Comparison of ENCODE assay signal across 22 mouse cellular contexts in the genomic region with DNA sequence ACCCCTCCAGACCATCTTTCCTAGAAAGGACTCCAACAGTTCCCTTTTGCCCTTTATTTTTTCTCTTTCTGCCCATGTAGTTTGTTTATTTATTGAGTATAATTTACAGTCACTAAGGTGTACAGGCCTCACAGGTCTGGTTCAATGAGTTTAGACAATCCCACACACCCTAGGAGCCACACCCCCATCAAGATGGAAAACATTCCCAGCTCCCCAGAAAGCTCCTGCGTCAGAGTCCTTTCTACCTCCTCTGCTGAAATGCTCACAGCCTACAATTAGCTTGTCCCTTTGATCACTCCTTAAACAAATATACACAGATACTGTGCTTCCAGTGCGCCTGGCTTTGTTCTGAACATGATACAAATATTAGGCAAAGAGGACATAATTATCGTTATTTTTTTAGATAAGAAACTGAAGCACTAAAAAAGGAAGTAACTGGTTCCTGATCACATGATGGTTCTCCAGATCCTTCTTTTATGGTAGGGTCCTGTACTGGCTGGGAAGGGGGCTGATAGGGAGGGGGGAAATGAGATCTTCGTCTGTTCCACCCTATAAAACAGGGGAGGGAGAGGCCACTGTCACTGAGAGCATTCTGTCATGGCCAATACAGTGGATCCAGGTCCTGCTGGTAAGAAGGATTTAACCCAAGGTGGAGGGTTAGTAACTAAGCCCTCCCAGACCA. TPM values are rescaled to one million over a fixed set of nuclear protein-coding genes. Genes with fewer than 3 reads are reported as not detected.
A peak's percentile ranks its signal among the peaks of the same experiment; 100 is the strongest.
DNase-seq lines count a peak whose midpoint lies in the region; ATAC-seq and TF ChIP-seq lines count a peak whose summit lies in the region.
"Had no signal": no experiment of that assay in that cellular context is flagged by ENCODE, and none has a peak within 500 bp of the region (broad histone marks: within the 10 kb centered on the region; RNA-seq: fewer than 3 reads in every experiment).

No protein-coding gene starts in this region.

- H3K9ac ChIP-seq in kidney, embryonic 15.5 days, result no peak overlapping the region
- H3K9ac ChIP-seq in MEL (ENCODE audit: control insufficient read depth, low read depth, low read length, poor library complexity, severe bottlenecking), result peak overlapping the region; percentile 50
- H3K9ac ChIP-seq: embryonic facial prominence, embryonic 15.5 days; forebrain, embryonic 15.5 days; heart, embryonic 15.5 days; hindbrain, embryonic 14.5 days had no signal

- 24% methylated on average over 4 of the region's 4 CpGs for WGBS in kidney, embryonic 15.5 days
- WGBS in olfactory bulb, adult 2 months, result 26% methylated on average over 4 of the region's 4 CpGs

- no peak for DNase-seq in kidney, postnatal 14 days
- DNase-seq in MEL (ENCODE audit: low read depth, low spot score), result peak; percentile 54
- DNase-seq in natural killer cell, adult 2 months (ENCODE audit: low spot score in 2 of 2), result no peak
- no peak for DNase-seq in left cerebral cortex, postnatal 14 days (ENCODE audit: low spot score in 2 of 2)
- DNase-seq: adrenal gland, postnatal 14 days; cerebellum, adult 2 months; cerebellum, postnatal 10 days; gastrocnemius, postnatal 10 days; heart, adult 2 months; heart, postnatal 14 days had no signal

- intact Hi-C loops in left cerebral cortex, postnatal 14 days (cut with DNase I), result no loop called here

- no peaks in the 10 kb centered on the region for H3K36me3 ChIP-seq in kidney, embryonic 15.5 days
- H3K36me3 ChIP-seq in MEL (ENCODE audit: control insufficient read depth in 1 of 2, insufficient read depth in 2 of 2, low read length in 2 of 2), result peaks cover 0 to 41% of the 10 kb centered on the region in 2 experiments; a peak in 2 of 4 replicates
- H3K36me3 ChIP-seq: embryonic facial prominence, embryonic 15.5 days; forebrain, embryonic 10.5 days; forebrain, embryonic 15.5 days; heart, embryonic 15.5 days; hindbrain, embryonic 10.5 days had no signal

- no peak overlapping the region for H3K4me2 ChIP-seq in kidney, embryonic 15.5 days
- H3K4me2 ChIP-seq: embryonic facial prominence, embryonic 15.5 days; forebrain, embryonic 15.5 days; heart, embryonic 11.5 days; heart, embryonic 15.5 days; hindbrain, embryonic 14.5 days had no signal

- peaks cover 2% of the 10 kb centered on the region; the same call in 1 of the 2 replicates for H3K27me3 ChIP-seq in kidney, embryonic 15.5 days
- H3K27me3 ChIP-seq in MEL (ENCODE audit: control insufficient read depth in 1 of 2, insufficient read depth in 2 of 2, low read length in 2 of 2), result no peaks in the 10 kb centered on the region
- H3K27me3 ChIP-seq: CH12.LX; embryonic facial prominence, embryonic 15.5 days; forebrain, embryonic 15.5 days; heart, embryonic 15.5 days had no signal

- TF ChIP-seq RAD21 in MEL (IDR thresholded peaks at IDR 0.05; ENCODE audit: low read depth, low read length), result no peak

- TF ChIP-seq CTCF in MEL (IDR thresholded peaks at IDR 0.05 in 2 of 3, conservative IDR thresholded peaks at IDR 0.05 in 1 of 3; ENCODE audit: control insufficient read depth in 1 of 3, insufficient read depth in 1 of 3, low read depth in 2 of 3, low read length in 3 of 3, poor library complexity in 1 of 3, severe bottlenecking in 1 of 3), result no peak
- TF ChIP-seq CTCF in olfactory bulb, adult 2 months (IDR thresholded peaks at IDR 0.05; ENCODE audit: insufficient read depth, low read depth, low read length), result no peak

- H3K79me2 ChIP-seq in MEL (ENCODE audit: control insufficient read depth, insufficient read depth, low read length, poor library complexity), result no peaks in the 10 kb centered on the region

- H3K9me3 ChIP-seq in kidney, embryonic 15.5 days (replicated peaks), result no peaks in the 10 kb centered on the region
- H3K9me3 ChIP-seq in MEL (replicated peaks; ENCODE audit: insufficient read depth, low read length), result no peaks in the 10 kb centered on the region
- H3K9me3 ChIP-seq: embryonic facial prominence, embryonic 15.5 days; forebrain, embryonic 10.5 days; forebrain, embryonic 15.5 days; heart, embryonic 15.5 days; hindbrain, embryonic 10.5 days had no signal

- no peak overlapping the region for H3K4me3 ChIP-seq in kidney, embryonic 15.5 days (replicated peaks)
- peak overlapping the region in 1 of 2 experiments; percentile 56; a peak in 3 of 4 replicates for H3K4me3 ChIP-seq in MEL (ENCODE audit: control insufficient read depth in 1 of 2, insufficient read depth in 1 of 2, low read depth in 2 of 2, low read length in 2 of 2)
- no peak overlapping the region for H3K4me3 ChIP-seq in olfactory bulb, adult 2 months (ENCODE audit: insufficient read depth, low read depth, low read length)
- H3K4me3 ChIP-seq: embryonic facial prominence, embryonic 15.5 days; erythroblast, embryonic 14.5 days; forebrain, embryonic 10.5 days; forebrain, embryonic 15.5 days; heart, adult 2 months; heart, embryonic 15.5 days; hindbrain, embryonic 10.5 days had no signal

- 0 out of 2 replicates have a peak overlapping the region, but pooled peaks have one; percentile 22 for H3K27ac ChIP-seq in kidney, embryonic 15.5 days
- peak overlapping the region; percentile 92 for H3K27ac ChIP-seq in MEL (ENCODE audit: control insufficient read depth, low read depth, low read length)
- H3K27ac ChIP-seq in olfactory bulb, adult 2 months (ENCODE audit: insufficient read depth, low read depth, low read length), result peak overlapping the region; percentile 97
- H3K27ac ChIP-seq: embryonic facial prominence, embryonic 15.5 days; forebrain, embryonic 10.5 days; forebrain, embryonic 15.5 days; heart, adult 2 months; heart, embryonic 15.5 days; hindbrain, embryonic 10.5 days; hindbrain, embryonic 14.5 days had no signal

- H3K4me1 ChIP-seq in kidney, embryonic 15.5 days, result 0 out of 2 replicates have a peak, but pooled peaks cover 9% of the 10 kb centered on the region
- peaks cover 37 to 62% of the 10 kb centered on the region in 2 experiments for H3K4me1 ChIP-seq in MEL (ENCODE audit: control insufficient read depth in 1 of 2, insufficient read depth in 2 of 2, low read length in 2 of 2)
- H3K4me1 ChIP-seq in olfactory bulb, adult 2 months (ENCODE audit: control insufficient read depth, insufficient read depth, low read length), result peaks cover 34% of the 10 kb centered on the region
- H3K4me1 ChIP-seq: forebrain, embryonic 15.5 days had no signal

- peak; percentile 80 for ATAC-seq in kidney, embryonic 15.5 days (replicated peaks; ENCODE audit: low FRiP score)
- peak; percentile 24; the same call in 1 of the 2 replicates for ATAC-seq in granulocyte monocyte progenitor cell, adult 5-6 weeks (replicated peaks; ENCODE audit: poor library complexity, severe bottlenecking)
- ATAC-seq: forebrain, embryonic 15.5 days had no signal

- peak; percentile 70 to 83 for TF ChIP-seq EP300 in MEL (IDR thresholded peaks at IDR 0.05; ENCODE audit: low read depth in 1 of 2, low read length in 2 of 2)

- no peak for TF ChIP-seq POLR2A in MEL (IDR thresholded peaks at IDR 0.05; ENCODE audit: control insufficient read depth in 1 of 2, insufficient read depth in 1 of 2, low read depth in 1 of 2, low read length in 2 of 2, poor library complexity in 1 of 2)
- no peak for TF ChIP-seq POLR2A in olfactory bulb, adult 2 months (IDR thresholded peaks at IDR 0.05; ENCODE audit: insufficient read depth, low read depth, low read length)

TF ChIP-seq in MEL, 35 proteins besides CTCF, POLR2A, EP300 and RAD21 (continues in another document):
- TF ChIP-seq MYC (IDR thresholded peaks at IDR 0.05; ENCODE audit: low read depth, low read length), result 0 out of 2 replicates have a peak, but pooled peaks have one; percentile 51
- no peak for TF ChIP-seq SMC3 (IDR thresholded peaks at IDR 0.05; ENCODE audit: low read depth, low read length)
- TF ChIP-seq USF2 (IDR thresholded peaks at IDR 0.05; ENCODE audit: borderline replicate concordance in 1 of 2, insufficient read depth in 1 of 2, low read depth in 1 of 2, low read length in 2 of 2), result peak in 1 of 2 experiments; percentile 75; a peak in 2 of 4 replicates
- TF ChIP-seq MEF2A (IDR thresholded peaks at IDR 0.05; ENCODE audit: extremely low read depth, insufficient replicate concordance, low read depth, low read length, poor library complexity, severe bottlenecking), result no peak
- TF ChIP-seq SIN3A (IDR thresholded peaks at IDR 0.05; ENCODE audit: low read length), result peak; percentile 50; the same call in 1 of the 2 replicates

RNA-seq across cellular contexts. Expression of gene Mapkapk3, which starts 21.8 kb away (rescaled TPM):
- 7.8 and 8.3 TPM in 2 replicates for polyA plus RNA-seq in kidney, embryonic 15.5 days (2015; fragmentation: Nextera tagmentation; extraction: Ambion mirVana)
- total RNA-seq in MEL (2012; rRNA removed), result 36.0 and 49.9 TPM in 2 replicates
- polyA plus RNA-seq in MEL (2012; ENCODE audit: insufficient read depth in 1 of 2, insufficient read length in 2 of 2, low read depth in 1 of 2, low replicate concordance in 2 of 2, missing spikeins in 1 of 2), result 10 to 100 TPM in 1 of 2 experiments, not detected in 1; 42.3 TPM
- 186 and 231 TPM in 2 replicates for total RNA-seq in granulocyte monocyte progenitor cell, adult 5-6 weeks (2014; fragmentation: Nextera tagmentation)
- 191 and 207 TPM in 2 replicates for total RNA-seq in granulocyte monocyte progenitor cell, adult 5-6 weeks (2017)
- polyA plus RNA-seq in olfactory bulb, adult 2 months (2012; ENCODE audit: insufficient read depth, insufficient read length, low replicate concordance, missing spikeins), result not detected in 2 replicates
- total RNA-seq in left cerebral cortex, postnatal 14 days (2021), result 1 to 10 TPM; 2.4 to 2.7 TPM

RNA-seq across cellular contexts. Expression of gene Cish, which starts 28.0 kb away (rescaled TPM):
- 11.1 and 14.1 TPM in 2 replicates for polyA plus RNA-seq in kidney, embryonic 15.5 days (2015; fragmentation: Nextera tagmentation; extraction: Ambion mirVana)
- total RNA-seq in MEL (2012; rRNA removed), result 5.1 and 10.0 TPM in 2 replicates
- 10 to 100 TPM in 1 of 2 experiments, not detected in 1; 24.5 TPM for polyA plus RNA-seq in MEL (2012; ENCODE audit: insufficient read depth in 1 of 2, insufficient read length in 2 of 2, low read depth in 1 of 2, low replicate concordance in 2 of 2, missing spikeins in 1 of 2)
- total RNA-seq in granulocyte monocyte progenitor cell, adult 5-6 weeks (2014; fragmentation: Nextera tagmentation), result 0.24 and 18.2 TPM in 2 replicates
- total RNA-seq in granulocyte monocyte progenitor cell, adult 5-6 weeks (2017), result 0.09 and 0.36 TPM in 2 replicates
- not detected in 2 replicates for polyA plus RNA-seq in olfactory bulb, adult 2 months (2012; ENCODE audit: insufficient read depth, insufficient read length, low replicate concordance, missing spikeins)
- 10 to 100 TPM in 1 of 2 experiments, 1 to 10 TPM in 1; 6.7 to 11.1 TPM for total RNA-seq in left cerebral cortex, postnatal 14 days (2021)

RNA-seq across cellular contexts. Expression of gene Dock3, which starts 36.2 kb away (rescaled TPM):
- polyA plus RNA-seq in kidney, embryonic 15.5 days (2015; fragmentation: Nextera tagmentation; extraction: Ambion mirVana), result 0.35 and 1.1 TPM in 2 replicates
- total RNA-seq in MEL (2012; rRNA removed), result 0.08 TPM in 1 of 2 replicates, not detected in the other
- polyA plus RNA-seq in MEL (2012; ENCODE audit: insufficient read depth in 1 of 2, insufficient read length in 2 of 2, low read depth in 1 of 2, low replicate concordance in 2 of 2, missing spikeins in 1 of 2), result under 1 TPM in 1 of 2 experiments, not detected in 1; 0.03 TPM
- total RNA-seq in granulocyte monocyte progenitor cell, adult 5-6 weeks (2014; fragmentation: Nextera tagmentation), result 0.39 TPM in 1 of 2 replicates, not detected in the other
- 0.05 and 0.17 TPM in 2 replicates for total RNA-seq in granulocyte monocyte progenitor cell, adult 5-6 weeks (2017)
- polyA plus RNA-seq in olfactory bulb, adult 2 months (2012; ENCODE audit: insufficient read depth, insufficient read length, low replicate concordance, missing spikeins), result 452 TPM in 1 of 2 replicates, not detected in the other
- total RNA-seq in left cerebral cortex, postnatal 14 days (2021), result 100 to 1,000 TPM; 165 to 173 TPM
- polyA plus RNA-seq: erythroblast, embryonic 14.5 days had no signal

Comparison
In these comparisons a context has a peak if more than half of its experiments do, and no peak if none do; other contexts are left out.
1. H3K27ac ChIP-seq: peak in every context shown above with its lines; median percentile 97 in olfactory bulb, adult 2 months; 92 in MEL; 22 in kidney, embryonic 15.5 days.
2. RNA of gene Dock3, which starts 36.2 kb away (total RNA-seq): 165 to 173 TPM in left cerebral cortex, postnatal 14 days; 0.05 to 0.39 TPM in granulocyte monocyte progenitor cell, adult 5-6 weeks and 0.08 TPM in MEL; every median in the first group is over 100 times any median in the second.